Mouse (Mus musculus) kidney, adult 11 months (tissue): ENCODE data around the gene Wt1.

Source experiments
- DNase-seq: peaks from one replicate; pipeline ENCODE4 v3.0.0; 2022

The Wt1 gene

GRCm38 (mm10) chr2:105126691-105127530, 582 bp downstream of the Wt1 start:
- DNase-seq, result peak; percentile 22

- DNase-seq, result no peak
Observed at GRCm38 (mm10) chr2:105127531-105128480, 1.5 kb downstream of the Wt1 start.

DNA sequence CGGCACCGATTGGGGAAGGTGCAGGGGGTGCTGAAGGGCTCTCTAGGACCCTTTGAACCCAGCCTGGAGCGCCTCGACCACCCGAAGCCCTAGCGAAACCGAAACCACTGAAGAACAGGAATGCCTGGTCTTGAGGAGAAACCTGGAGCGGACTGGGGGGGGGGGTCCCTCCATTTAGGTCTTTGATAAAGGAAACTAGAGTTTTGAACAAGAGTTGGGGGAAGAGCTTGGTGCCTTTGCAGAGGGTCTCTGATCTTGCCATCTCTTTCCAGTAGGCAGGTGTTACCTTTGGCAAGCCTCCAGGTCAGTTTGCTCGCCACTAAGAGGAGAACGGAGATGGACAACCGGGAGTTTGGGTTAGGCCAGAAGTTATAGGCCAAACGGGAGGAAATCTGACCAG, 2.2 kb downstream of the Wt1 start:
- no peak for DNase-seq

DNA sequence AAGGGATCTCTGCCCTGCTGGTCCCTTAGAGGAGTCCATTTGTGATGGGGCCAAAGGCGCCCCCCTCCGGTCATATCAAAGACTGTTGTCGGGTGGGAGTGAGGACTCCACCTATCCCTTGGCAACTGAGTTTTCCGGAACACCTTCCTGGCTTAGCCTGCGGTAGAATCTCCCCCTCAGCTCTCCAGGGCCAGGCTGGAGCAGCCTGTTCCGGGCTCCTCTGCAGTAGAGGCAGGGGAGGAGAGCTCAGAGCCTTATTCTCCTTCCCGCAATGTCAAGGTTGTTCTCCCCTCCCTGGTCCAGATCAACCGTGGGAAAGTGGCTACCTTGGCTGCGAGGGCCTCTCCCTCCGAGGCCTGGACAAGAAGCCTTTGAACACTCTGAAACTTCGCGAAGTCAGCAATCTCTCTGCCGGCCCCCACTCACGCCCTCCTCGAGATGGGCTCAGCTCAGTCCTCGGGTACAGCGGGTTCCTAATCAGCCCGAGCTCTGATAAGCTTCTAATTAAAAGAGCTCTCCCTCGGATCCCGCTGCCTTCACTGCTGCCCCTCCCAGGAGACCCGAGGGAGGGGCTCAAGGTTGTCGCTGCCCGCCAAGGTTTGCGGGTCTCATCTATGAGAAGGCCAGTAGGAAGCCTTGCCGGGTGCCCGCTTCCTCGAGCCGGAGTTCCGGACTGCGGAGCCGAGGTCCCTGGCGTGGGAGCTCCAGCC, 4.2 kb downstream of the Wt1 start:
- no peak for DNase-seq

GRCm38 (mm10) chr2:105131061-105131810, 4.9 kb downstream of the Wt1 start:
- no peak for DNase-seq

DNA sequence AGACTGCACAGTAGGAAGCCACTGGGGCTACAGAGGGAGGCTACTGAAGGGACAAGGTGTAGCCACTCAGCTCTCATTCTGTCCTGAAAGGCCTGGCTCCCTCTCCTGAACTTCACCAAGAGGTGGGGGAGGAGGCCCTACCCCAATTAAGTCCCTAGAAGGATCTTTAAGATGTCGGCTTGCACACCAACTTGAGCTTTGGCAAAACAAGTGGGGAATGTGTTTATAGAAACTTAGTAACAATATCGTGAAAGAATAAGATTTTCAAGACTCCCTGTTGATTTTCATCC, 5.4 kb downstream of the Wt1 start:
- DNase-seq, result no peak

DNA sequence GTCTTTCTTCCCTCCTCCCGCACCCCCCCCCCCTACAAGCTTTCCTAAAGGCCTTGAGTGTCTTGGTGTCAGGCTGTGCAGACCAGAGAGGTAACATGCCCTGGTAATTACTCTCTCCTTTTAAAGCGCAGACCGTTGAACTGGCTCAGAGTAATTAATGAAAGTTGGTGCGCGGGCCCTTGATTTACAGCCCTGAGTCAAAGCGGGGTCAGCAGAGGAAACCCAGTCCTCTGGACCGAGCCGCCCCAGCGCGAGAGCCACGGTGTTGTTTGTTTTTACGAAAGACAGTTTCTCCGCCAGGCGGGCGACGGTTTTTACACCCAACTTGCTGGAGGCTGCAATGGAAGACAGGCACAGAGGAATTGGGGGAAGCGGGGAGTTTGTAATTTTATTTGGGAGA, 6.0 kb downstream of the Wt1 start:
- DNase-seq, result no peak

DNA sequence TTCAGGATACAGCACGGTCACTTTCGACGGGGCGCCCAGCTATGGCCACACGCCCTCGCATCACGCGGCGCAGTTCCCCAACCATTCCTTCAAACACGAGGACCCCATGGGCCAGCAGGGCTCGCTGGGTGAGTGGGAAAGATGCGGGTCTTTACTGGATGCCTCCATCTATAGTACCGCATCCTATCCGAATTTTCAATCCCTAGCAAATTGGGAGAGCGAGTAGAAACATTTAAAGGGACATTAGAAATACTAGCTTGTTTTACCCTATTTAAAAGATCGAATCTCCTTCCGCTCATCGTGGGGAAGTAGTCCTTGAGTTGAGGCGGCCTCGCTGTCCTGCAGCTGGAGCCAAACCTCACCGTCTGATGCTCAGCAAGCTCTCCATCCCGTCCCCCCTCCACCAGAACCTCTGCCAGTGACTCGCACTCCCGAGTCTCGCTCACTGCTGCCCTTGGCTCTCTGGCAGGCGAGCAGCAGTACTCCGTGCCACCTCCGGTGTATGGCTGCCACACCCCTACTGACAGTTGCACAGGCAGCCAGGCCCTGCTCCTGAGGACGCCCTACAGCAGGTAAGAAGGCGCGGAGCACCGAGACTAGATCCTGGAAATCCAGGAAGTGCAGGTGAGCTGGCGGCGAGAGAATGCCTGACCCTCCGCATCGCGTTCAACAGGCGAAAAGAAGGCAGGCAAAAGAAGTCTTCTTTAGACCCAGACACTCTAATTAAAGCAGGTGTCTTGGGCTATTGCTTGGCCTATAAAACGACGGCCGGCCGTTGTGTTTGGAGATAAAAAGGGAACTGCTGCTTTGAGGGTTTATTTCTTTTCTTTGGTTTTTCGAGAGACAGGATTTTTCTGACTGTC, 6.8 kb downstream of the Wt1 start:
- no peak for DNase-seq

DNA sequence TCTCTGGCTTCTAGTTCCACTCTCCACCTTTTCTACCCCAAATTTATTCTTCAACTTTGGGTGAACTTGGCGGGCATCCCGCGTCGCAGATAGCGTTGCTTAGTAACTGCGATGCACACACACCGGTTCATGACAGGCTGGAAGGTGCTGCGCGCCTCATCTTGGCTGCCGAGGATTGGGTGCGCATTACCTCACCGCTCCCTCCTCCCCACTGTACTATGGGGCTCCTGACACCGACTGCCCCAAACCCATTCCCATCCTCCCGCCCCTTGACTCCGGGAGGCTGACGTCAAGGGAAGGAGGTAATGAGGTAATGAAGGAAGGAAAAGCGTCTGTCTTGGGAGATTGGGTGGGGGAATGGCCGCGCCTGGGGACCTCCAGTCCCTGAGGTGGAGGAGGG, 8.0 kb downstream of the Wt1 start:
- DNase-seq, result no peak

DNA sequence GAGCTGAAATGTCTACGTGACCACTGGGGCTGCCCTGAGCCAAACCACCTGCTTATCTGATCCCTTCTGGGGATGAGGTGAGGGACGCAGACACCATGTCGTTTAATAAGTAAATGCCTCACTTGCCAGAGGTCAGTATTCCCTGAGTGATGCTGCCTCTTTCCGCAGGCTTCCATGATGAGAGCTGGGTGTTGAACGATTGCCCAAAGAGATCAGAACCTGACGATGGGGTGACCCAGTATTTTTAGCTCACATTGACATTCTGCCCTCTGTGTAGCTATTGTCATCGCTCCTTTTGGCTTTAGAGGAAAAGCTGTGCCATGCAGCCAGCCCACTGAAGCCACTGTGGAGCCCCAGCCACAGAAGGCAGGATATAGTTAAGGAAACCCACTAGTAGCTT, 13.1 kb downstream of the Wt1 start:
- no peak for DNase-seq

DNA sequence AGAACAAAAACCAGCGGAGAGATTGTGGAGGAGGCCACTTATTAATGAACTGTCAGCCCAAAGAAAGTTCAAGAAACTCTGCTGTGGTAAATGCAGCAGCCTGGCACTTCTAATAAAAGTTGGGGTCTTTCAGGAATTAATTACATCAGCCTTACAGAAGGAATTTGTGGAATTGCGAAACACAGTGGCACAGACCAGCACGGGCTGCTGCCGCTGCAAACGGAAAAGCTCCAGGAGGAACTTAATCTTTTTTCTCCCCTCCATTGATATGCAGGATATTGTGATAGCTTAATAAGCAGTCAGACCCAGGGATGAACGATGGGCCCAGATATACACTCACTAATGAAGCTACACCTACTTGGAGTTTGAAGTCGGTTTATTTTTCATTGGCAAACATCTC, 15.0 kb downstream of the Wt1 start:
- no peak for DNase-seq

- DNase-seq, result no peak
Observed at GRCm38 (mm10) chr2:105143731-105144130, 17.4 kb downstream of the Wt1 start.

DNA sequence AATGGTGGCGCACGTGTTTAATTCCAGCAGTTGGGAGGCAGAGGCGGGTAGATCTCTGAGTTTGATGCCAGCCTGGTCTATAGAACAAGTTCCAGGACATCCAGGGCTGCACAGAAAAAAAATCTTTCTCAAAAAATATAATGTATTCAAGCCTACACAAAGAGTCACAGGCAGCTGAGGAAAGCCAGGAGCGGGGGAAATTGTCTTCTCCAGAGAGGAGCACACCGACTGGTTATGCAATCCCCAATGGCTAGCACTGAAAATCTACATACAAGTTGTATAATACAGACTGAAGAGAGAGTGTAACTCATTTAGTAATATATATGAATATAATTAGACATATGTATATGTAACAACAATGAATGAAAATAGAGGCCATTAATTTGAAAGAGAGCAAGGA, 25.2 kb downstream of the Wt1 start:
- DNase-seq, result no peak

GRCm38 (mm10) chr2:105153046-105153445, 26.7 kb downstream of the Wt1 start:
- no peak for DNase-seq

DNA sequence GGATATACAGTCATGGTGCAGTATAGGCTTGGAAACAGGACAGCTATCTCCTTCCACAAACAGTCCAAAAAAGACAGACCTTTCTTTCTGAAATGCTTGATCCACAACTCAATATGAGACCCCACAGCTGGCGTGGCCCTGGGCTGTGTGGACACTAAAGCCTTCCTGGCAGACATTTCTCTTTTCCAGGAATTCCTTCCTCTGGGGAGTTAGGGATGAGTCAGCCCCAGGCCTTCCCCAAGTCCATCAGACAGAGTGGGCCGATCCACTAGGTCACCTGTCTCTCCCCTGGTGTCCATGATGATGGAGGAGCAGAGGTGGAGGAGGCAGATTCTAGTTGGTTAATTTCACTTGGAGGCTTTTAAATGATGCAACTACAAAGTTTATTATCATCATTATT, 34.6 kb downstream of the Wt1 start:
- no peak for DNase-seq

- DNase-seq, result no peak
Observed at GRCm38 (mm10) chr2:105162763-105163162, 36.4 kb downstream of the Wt1 start.

GRCm38 (mm10) chr2:105168137-105168536, 41.8 kb downstream of the Wt1 start:
- DNase-seq, result no peak

- no peak for DNase-seq
Observed at GRCm38 (mm10) chr2:105174254-105174653, 47.9 kb downstream of the Wt1 start.

DNA sequence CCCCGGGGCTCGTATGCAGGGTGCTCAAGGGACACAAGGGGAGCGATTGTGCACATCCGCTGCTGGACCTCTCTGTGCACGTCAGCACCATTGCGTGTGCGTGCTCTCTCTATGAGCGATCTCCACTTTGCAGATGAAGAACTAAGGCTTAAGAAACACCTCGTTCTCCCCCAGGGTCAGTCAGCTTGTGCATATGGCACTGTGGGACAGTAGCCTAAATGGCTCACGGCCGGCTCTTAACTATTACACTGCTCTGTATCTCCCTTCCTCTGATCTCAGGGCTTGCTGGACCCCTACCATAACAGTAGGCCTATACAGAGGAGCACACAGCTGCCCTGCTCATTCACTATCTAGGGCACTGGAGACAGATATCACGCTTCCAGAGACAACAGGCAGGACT, 52.5 kb downstream of the Wt1 start:
- DNase-seq, result no peak

GRCm38 (mm10) chr2:105182501-105182900, 56.2 kb downstream of the Wt1 start:
- no peak for DNase-seq

GRCm38 (mm10) chr2:105185140-105185539, 58.8 kb downstream of the Wt1 start:
- DNase-seq, result no peak
